Mouse (Mus musculus) intestine, embryonic 16.5 days (tissue): ENCODE measurements around the gene Golph3l. TPM values are rescaled to one million over a fixed set of nuclear protein-coding genes. Genes with fewer than 3 reads are reported as not detected.
"Not testable (repeated sequence)": the region's sequence is repeated elsewhere in the genome, so short reads cannot be mapped to it uniquely, and the experiment has no call there.

Experiments
- ATAC-seq: fragments of 200-750 bp; cut with Nextera tagmentation; 2 replicates; pipeline ENCODE4 v1.8.0; 2017; ENCODE audit warnings: moderate TSS enrichment, moderate library complexity
- H3K27ac ChIP-seq: fragments of 300-500 bp; sonication (generic); 2 replicates; pipeline ENCODE4 v1.5.1; 2014; ENCODE audit warnings: mild to moderate bottlenecking, low read length
- H3K27me3 ChIP-seq: fragments of 300-500 bp; sonication (generic); replicated peaks from 2 replicates; pipeline ENCODE4 v1.6.1; 2014; ENCODE audit warnings: low read length, control low read depth, mixed read lengths; ENCODE audit not compliant: control insufficient read depth, insufficient read depth
- H3K36me3 ChIP-seq: fragments of 300-500 bp; sonication (generic); 2 replicates; pipeline ENCODE4 v1.6.1; 2014; ENCODE audit warnings: low read length, control low read depth; ENCODE audit not compliant: control insufficient read depth, insufficient read depth
- H3K4me1 ChIP-seq: fragments of 300-500 bp; sonication (generic); 2 replicates; pipeline ENCODE4 v1.6.1; 2014; ENCODE audit warnings: low read length, control low read depth, mixed read lengths; ENCODE audit not compliant: control insufficient read depth, insufficient read depth
- H3K4me2 ChIP-seq: fragments of 300-500 bp; sonication (generic); 2 replicates; pipeline ENCODE4 v1.6.1; 2014; ENCODE audit warnings: low read depth, low read length, control low read depth
- H3K4me3 ChIP-seq: fragments of 300-500 bp; sonication (generic); 2 replicates; pipeline ENCODE4 v1.5.1; 2014; ENCODE audit warnings: mild to moderate bottlenecking, low read length
- H3K9ac ChIP-seq: fragments of 300-500 bp; sonication (generic); 2 replicates; pipeline ENCODE4 v1.6.1; 2014; ENCODE audit warnings: low read depth, low read length
- H3K9me3 ChIP-seq: fragments of 300-500 bp; sonication (generic); 2 replicates; pipeline ENCODE4 v1.6.1; 2016; ENCODE audit warnings: low read length, control low read depth; ENCODE audit not compliant: control insufficient read depth
- WGBS: fragments of 180-500 bp; shearing (Covaris S2); extraction: QIAGEN DNeasy Blood & Tissue Kit; methylation state at CpG from one replicate; pipeline ENCODE4 v1.1.7; 2014; 5-methylcytosine and 5-hydroxymethylcytosine counted together
- polyA plus RNA-seq: library from polyadenylated mRNA; unstranded; fragments of >200 nt; fragmentation: Nextera tagmentation; extraction: Ambion mirVana; gene quantifications from 2 replicates; pipeline ENCODE4 v1.2.1, GENCODE M21; 2015

Golph3l gene
- polyA plus RNA-seq = 42.6 and 44.3 TPM in 2 replicates

- Histone ChIP-seq H3K4me3 (peak within 1 kb of the TSS; percentile 77), H3K9ac (peak within 1 kb of the TSS; percentile 71), H3K27me3 (no peaks in the 10 kb centered on the region), H3K36me3 (no peaks in the 10 kb centered on the region), H3K27ac (peak within 1 kb of the TSS; percentile 84), H3K9me3 (no peaks in the 10 kb centered on the region), H3K4me1 (0 out of 2 replicates have a peak, but pooled peaks cover 3% of the 10 kb centered on the region), H3K4me2 (peak within 1 kb of the TSS; percentile 65)
- under 1% methylated on average over 12 of the region's 12 CpGs for WGBS
- peak; percentile 100 for ATAC-seq
These were observed at the start of gene Golph3l for GRCm38 (mm10) chr3:95588604-95589086. Golph3l (plus strand) TSS chr3:95588934.

GRCm38 (mm10) chr3:95538936-95539335, 49.8 kb upstream of the Golph3l start:
- H3K27ac ChIP-seq = no peak overlapping the region
- H3K9me3 ChIP-seq = no peaks in the 10 kb centered on the region
- no peaks in the 10 kb centered on the region for H3K27me3 ChIP-seq
- no peaks in the 10 kb centered on the region for H3K36me3 ChIP-seq
- H3K4me1 ChIP-seq = no peaks in the 10 kb centered on the region
- no peak overlapping the region for H3K4me3 ChIP-seq
- no peak for ATAC-seq
- WGBS = 90% methylated on average over 10 of the region's 10 CpGs
- no peak overlapping the region for H3K9ac ChIP-seq
- no peak overlapping the region for H3K4me2 ChIP-seq

DNA sequence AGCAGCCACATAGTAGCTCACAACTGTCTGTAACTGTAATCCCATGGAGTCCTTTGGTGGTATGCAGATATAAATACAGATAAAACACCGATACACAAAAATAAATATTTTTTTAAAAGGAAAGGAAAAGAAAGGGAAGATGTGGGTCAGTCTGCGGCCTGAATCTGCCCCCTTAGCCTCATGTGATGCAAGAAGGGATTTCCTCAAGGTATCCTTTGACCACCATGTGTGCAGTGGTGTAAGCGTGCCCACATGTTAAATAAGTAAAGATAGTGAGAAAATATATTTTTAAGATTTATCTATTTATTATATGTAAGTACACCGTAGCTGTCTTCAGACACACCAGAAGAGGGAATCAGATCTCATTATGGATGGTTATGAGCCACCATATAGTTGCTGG, 48.9 kb upstream of the Golph3l start:
- Histone ChIP-seq H3K9me3 (no peaks in the 10 kb centered on the region), H3K4me2 (no peak overlapping the region), H3K4me3 (no peak overlapping the region), H3K27ac (no peak overlapping the region), H3K27me3 (no peaks in the 10 kb centered on the region), H3K9ac (no peak overlapping the region), H3K4me1 (no peaks in the 10 kb centered on the region), H3K36me3 (no peaks in the 10 kb centered on the region)
- 96% methylated on average over 4 of the region's 4 CpGs for WGBS
- ATAC-seq = no peak

DNA sequence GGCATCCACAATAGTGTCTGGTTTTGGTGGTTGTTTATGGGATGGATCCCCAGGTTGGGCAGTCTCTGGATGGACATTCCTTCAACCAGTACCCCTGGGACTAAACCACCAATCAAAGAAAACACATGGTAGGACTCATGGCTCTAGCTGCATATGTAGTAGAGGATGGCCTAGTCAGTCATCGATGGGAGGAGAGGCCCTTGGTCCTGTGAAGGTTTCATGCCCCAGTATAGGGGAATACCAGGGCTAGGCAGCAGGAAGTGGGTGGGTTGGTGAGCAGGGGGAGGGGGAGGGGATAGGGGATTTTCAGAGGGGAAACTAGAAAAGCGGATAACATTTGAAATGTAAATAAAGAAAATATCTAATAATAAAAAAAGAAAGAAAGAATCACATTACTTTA, 47.5 kb upstream of the Golph3l start:
- H3K9me3 ChIP-seq, H3K4me3 ChIP-seq, H3K36me3 ChIP-seq, H3K9ac ChIP-seq, ATAC-seq, H3K27ac ChIP-seq, H3K27me3 ChIP-seq, H3K4me1 ChIP-seq, H3K4me2 ChIP-seq: not testable (repeated sequence)
- 67% methylated on average over 2 of the region's 2 CpGs for WGBS

DNA sequence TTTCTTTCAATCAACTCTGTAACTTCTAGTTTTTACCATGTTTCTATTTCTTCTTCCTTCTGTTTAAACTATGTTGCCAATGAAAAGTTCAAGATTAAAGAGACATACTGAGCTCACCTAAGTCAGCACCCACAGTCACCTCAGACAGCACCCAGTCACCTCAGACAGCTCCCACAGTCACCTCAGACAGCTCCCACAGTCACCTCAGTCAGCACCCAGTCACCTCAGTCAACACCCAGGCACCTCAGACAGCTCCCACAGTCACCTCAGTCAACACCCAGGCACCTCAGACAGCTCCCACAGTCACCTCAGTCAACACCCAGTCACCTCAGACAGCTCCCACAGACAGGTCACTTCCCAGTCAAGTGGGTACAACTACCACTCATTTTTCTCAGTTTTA, 46.6 kb upstream of the Golph3l start:
- Histone ChIP-seq H3K36me3 (no peaks in the 10 kb centered on the region), H3K4me1 (no peaks in the 10 kb centered on the region), H3K27ac (no peak overlapping the region), H3K27me3 (no peaks in the 10 kb centered on the region), H3K4me2 (no peak overlapping the region), H3K9ac (no peak overlapping the region), H3K9me3 (no peaks in the 10 kb centered on the region), H3K4me3 (no peak overlapping the region)
- no peak for ATAC-seq

- H3K9ac ChIP-seq = no peak overlapping the region
- H3K9me3 ChIP-seq = no peaks in the 10 kb centered on the region
- H3K4me1 ChIP-seq = no peaks in the 10 kb centered on the region
- no peak overlapping the region for H3K27ac ChIP-seq
- 73% methylated on average over 7 of the region's 7 CpGs for WGBS
- no peaks in the 10 kb centered on the region for H3K27me3 ChIP-seq
- ATAC-seq = no peak
- no peak overlapping the region for H3K4me3 ChIP-seq
- H3K36me3 ChIP-seq = no peaks in the 10 kb centered on the region
- H3K4me2 ChIP-seq = no peak overlapping the region
These were observed 45.8 kb upstream of the Golph3l start for GRCm38 (mm10) chr3:95542981-95543380.

GRCm38 (mm10) chr3:95550176-95550575, 38.6 kb upstream of the Golph3l start:
- no peaks in the 10 kb centered on the region for H3K9me3 ChIP-seq
- WGBS = 66% methylated on average over 1 of the region's 1 CpGs
- no peaks in the 10 kb centered on the region for H3K27me3 ChIP-seq
- no peak overlapping the region for H3K9ac ChIP-seq
- no peak for ATAC-seq
- no peak overlapping the region for H3K27ac ChIP-seq
- H3K4me1 ChIP-seq = no peaks in the 10 kb centered on the region
- H3K4me3 ChIP-seq = no peak overlapping the region
- no peaks in the 10 kb centered on the region for H3K36me3 ChIP-seq
- no peak overlapping the region for H3K4me2 ChIP-seq

- no peaks in the 10 kb centered on the region for H3K27me3 ChIP-seq
- H3K9me3 ChIP-seq = no peaks in the 10 kb centered on the region
- no peak overlapping the region for H3K4me2 ChIP-seq
- 33% methylated on average over 3 of the region's 3 CpGs for WGBS
- peak; percentile 58; the same call in 1 of the 2 replicates for ATAC-seq
- H3K27ac ChIP-seq = no peak overlapping the region
- no peaks in the 10 kb centered on the region for H3K4me1 ChIP-seq
- no peak overlapping the region for H3K9ac ChIP-seq
- H3K36me3 ChIP-seq = no peaks in the 10 kb centered on the region
- no peak overlapping the region for H3K4me3 ChIP-seq
These were observed 34.7 kb upstream of the Golph3l start for GRCm38 (mm10) chr3:95553986-95554385.

DNA sequence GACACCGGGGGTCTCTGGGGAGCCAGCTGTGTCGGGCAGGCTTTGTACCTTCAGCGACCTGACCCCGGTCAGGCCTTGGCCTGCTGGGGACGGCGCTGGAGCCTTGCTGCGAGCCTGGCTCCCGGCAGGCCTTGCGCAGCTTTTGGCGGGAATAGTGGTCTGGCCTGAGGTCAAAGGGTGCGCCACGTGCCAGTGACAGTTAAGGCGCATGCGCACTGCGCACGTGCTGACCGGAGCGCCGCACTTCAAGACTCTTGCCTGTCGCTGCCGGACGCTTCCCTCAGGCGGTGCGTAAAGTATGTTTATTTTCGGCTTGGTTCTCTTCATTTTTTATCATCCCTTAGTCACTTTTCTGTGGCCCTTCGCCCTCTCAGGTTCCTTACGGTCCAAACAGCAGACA, 29.3 kb upstream of the Golph3l start, which contains the start of gene Hormad1:
TSS of gene Hormad1 (plus strand) at position 241 of the 400 bp plus-strand sequence.
- 87% methylated on average over 27 of the region's 27 CpGs for WGBS
- Histone ChIP-seq H3K4me3 (no peak within 1 kb of the TSS), H3K9me3 (no peaks in the 10 kb centered on the region), H3K4me2 (no peak within 1 kb of the TSS), H3K27ac (no peak within 1 kb of the TSS), H3K27me3 (no peaks in the 10 kb centered on the region), H3K9ac (no peak within 1 kb of the TSS), H3K4me1 (no peaks in the 10 kb centered on the region), H3K36me3 (no peaks in the 10 kb centered on the region)
- ATAC-seq = no peak

GRCm38 (mm10) chr3:95560738-95561137, 28.0 kb upstream of the Golph3l start:
- H3K27me3 ChIP-seq = no peaks in the 10 kb centered on the region
- 97% methylated on average over 3 of the region's 3 CpGs for WGBS
- H3K27ac ChIP-seq = no peak overlapping the region
- no peaks in the 10 kb centered on the region for H3K9me3 ChIP-seq
- H3K4me2 ChIP-seq = no peak overlapping the region
- H3K4me1 ChIP-seq = no peaks in the 10 kb centered on the region
- ATAC-seq = no peak
- no peak overlapping the region for H3K9ac ChIP-seq
- no peak overlapping the region for H3K4me3 ChIP-seq
- H3K36me3 ChIP-seq = no peaks in the 10 kb centered on the region
